Mouse (Mus musculus): ENCODE measurements around the gene Cux1. TPM values are rescaled to one million over a fixed set of nuclear protein-coding genes. Genes with fewer than 3 reads are reported as not detected.

Cux1 gene
- polyA plus RNA-seq, 1 experiment, result 149 TPM

DNA sequence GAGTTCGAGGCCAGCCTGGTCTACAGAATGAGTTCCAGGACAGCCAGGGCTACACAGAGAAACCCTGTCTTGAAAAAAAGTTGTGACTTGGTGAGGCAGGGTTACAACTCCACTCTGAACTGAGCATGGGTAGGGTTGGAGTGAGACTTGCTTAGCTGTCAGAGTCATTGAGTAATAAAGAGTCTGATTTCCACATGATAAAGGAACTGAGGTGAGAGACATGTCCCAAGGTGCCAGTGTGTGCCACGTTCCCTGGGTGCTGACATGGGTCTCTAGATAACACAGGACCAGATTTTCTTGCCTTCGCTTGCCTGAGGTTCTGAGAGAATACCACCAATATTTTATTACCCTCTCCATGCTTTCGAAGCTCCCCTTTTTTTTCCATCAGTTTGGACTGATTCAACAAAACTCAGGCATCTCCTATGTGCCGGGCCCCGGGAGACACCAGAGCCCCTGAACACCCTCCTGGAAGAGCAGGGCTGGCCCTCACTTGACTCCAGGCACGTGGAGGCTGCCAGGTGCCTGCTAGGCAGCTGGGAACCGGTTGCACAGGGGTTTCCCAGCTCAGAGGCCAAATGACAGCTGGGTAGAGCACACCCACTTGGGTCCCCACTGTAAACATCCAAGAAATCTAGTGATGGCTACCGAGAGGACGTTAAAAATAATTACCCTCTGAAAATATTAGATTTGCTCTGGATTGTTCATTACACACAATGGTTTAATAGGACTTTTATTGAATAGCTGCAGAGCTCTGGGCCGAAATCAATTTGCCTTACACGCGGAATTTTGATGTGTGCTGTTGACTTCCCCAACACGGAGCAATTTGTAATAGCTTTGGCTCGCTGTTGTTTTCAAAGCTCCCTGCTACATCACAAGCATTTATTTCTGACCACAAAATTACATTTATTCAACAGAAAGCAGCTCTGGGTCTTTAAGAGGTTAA, 164.4 kb downstream of the Cux1 start:
- peaks cover 19% of the 10 kb centered on the region for H3K4me1 ChIP-seq (ENCODE audit: control insufficient read depth, insufficient read depth, low read length)
- no peak overlapping the region for H3K27ac ChIP-seq (ENCODE audit: insufficient read depth, low read depth, low read length)
- no peak for TF ChIP-seq POLR2A (IDR thresholded peaks at IDR 0.05; ENCODE audit: borderline replicate concordance, low read depth, low read length)
- TF ChIP-seq CTCF (IDR thresholded peaks at IDR 0.05; ENCODE audit: low read depth, low read length), result no peak
- H3K4me3 ChIP-seq (ENCODE audit: insufficient read depth, low read length), result no peak overlapping the region

DNA sequence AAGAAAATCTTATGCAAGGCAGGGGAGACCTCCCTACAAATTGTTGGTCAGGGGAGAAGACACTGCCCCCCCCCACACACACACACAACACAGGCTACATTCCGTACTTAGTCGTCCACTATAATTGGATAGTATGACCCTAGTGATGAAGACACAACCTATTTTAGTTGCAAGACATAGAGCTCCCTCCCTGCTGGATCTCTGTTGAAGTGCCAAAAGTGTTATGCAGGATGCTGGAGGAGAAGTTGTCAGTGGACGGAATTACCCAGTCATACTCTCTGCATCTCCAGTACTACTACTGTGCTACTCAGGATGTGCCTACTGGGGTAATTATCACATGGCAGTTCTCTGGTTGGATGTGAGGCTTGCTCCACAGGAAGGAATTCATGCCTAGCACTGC, 168.6 kb downstream of the Cux1 start:
- no peak overlapping the region for H3K27ac ChIP-seq (ENCODE audit: insufficient read depth, low read depth, low read length)
- H3K4me1 ChIP-seq (ENCODE audit: control insufficient read depth, insufficient read depth, low read length), result peaks cover 52% of the 10 kb centered on the region
- TF ChIP-seq POLR2A (IDR thresholded peaks at IDR 0.05; ENCODE audit: borderline replicate concordance, low read depth, low read length) (no peak), CTCF (IDR thresholded peaks at IDR 0.05; ENCODE audit: low read depth, low read length) (no peak)
- no peak overlapping the region for H3K4me3 ChIP-seq (ENCODE audit: insufficient read depth, low read length)

DNA sequence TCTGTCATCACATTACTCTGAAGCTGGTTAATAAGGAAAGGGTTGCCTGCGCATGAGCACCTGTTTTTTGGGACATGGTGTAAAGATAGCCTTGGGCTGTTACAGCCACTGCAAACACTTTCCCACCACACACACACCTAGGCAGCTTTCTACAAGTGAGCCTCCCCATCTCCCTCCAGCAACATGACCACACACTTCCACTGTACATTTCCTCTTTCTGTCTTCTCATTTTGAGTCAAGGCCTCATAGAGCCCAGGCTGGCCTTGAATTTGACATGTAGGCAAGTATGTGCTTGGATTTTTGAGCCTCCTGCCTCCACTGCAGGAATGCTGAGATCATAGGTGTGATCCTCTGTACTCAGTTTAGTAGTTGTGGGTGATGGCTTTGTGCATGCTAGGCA, 170.6 kb downstream of the Cux1 start:
- no peak for TF ChIP-seq CTCF (IDR thresholded peaks at IDR 0.05; ENCODE audit: low read depth, low read length)
- TF ChIP-seq POLR2A (IDR thresholded peaks at IDR 0.05; ENCODE audit: borderline replicate concordance, low read depth, low read length), result no peak
- H3K4me3 ChIP-seq (ENCODE audit: insufficient read depth, low read length), result no peak overlapping the region
- H3K4me1 ChIP-seq (ENCODE audit: control insufficient read depth, insufficient read depth, low read length), result peaks cover 61% of the 10 kb centered on the region
- H3K27ac ChIP-seq (ENCODE audit: insufficient read depth, low read depth, low read length), result peak overlapping the region; percentile 7; the same call in 1 of the 2 replicates

- Histone ChIP-seq H3K4me1 (ENCODE audit: control insufficient read depth, insufficient read depth, low read length) (peaks cover 61% of the 10 kb centered on the region), H3K4me3 (ENCODE audit: insufficient read depth, low read length) (no peak overlapping the region), H3K27ac (ENCODE audit: insufficient read depth, low read depth, low read length) (no peak overlapping the region)
- no peak for TF ChIP-seq POLR2A (IDR thresholded peaks at IDR 0.05; ENCODE audit: borderline replicate concordance, low read depth, low read length)
- TF ChIP-seq CTCF (IDR thresholded peaks at IDR 0.05; ENCODE audit: low read depth, low read length), result no peak
Measured at GRCm38 (mm10) chr5:136396256-136396655, 171.0 kb downstream of the Cux1 start.

DNA sequence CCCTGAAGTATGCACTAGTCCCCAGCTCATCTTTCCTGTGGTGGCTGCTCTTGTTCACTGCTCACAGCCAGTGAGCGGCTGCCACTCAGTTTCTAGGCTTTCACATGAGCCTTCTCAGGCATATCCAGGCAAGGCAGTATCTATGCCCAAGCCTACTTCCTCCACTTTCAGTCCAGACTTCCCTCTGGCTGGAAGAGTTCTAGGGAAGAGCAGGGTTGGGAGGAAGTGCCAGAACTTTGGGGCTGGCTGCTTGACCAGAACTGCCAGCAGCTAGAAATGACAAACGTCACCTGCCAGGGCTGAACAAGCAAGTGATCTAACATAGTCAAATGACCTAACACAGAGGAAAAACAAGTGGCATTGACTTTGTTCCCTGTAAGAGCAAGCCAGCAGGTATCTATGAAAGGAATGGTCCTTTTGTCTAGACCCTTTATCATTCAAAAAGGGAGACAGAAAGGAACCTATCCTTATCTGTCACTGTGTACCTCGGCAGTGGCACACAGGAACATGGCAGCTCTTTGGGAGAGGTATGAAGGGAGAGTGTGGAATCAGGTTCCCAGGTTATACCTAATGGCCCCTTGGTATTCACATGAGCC, 171.6 kb downstream of the Cux1 start:
- H3K4me1 ChIP-seq (ENCODE audit: control insufficient read depth, insufficient read depth, low read length), result peaks cover 63% of the 10 kb centered on the region
- TF ChIP-seq POLR2A (IDR thresholded peaks at IDR 0.05; ENCODE audit: borderline replicate concordance, low read depth, low read length) (no peak), CTCF (IDR thresholded peaks at IDR 0.05; ENCODE audit: low read depth, low read length) (no peak)
- no peak overlapping the region for H3K4me3 ChIP-seq (ENCODE audit: insufficient read depth, low read length)
- no peak overlapping the region; the same call in 1 of the 2 replicates for H3K27ac ChIP-seq (ENCODE audit: insufficient read depth, low read depth, low read length)

GRCm38 (mm10) chr5:136394517-136395212, 172.6 kb downstream of the Cux1 start:
- no peak for TF ChIP-seq CTCF (IDR thresholded peaks at IDR 0.05; ENCODE audit: low read depth, low read length)
- no peak for TF ChIP-seq POLR2A (IDR thresholded peaks at IDR 0.05; ENCODE audit: borderline replicate concordance, low read depth, low read length)
- peak overlapping the region; percentile 34 for H3K27ac ChIP-seq (ENCODE audit: insufficient read depth, low read depth, low read length)
- H3K4me3 ChIP-seq (ENCODE audit: insufficient read depth, low read length), result no peak overlapping the region
- peaks cover 65% of the 10 kb centered on the region for H3K4me1 ChIP-seq (ENCODE audit: control insufficient read depth, insufficient read depth, low read length)

DNA sequence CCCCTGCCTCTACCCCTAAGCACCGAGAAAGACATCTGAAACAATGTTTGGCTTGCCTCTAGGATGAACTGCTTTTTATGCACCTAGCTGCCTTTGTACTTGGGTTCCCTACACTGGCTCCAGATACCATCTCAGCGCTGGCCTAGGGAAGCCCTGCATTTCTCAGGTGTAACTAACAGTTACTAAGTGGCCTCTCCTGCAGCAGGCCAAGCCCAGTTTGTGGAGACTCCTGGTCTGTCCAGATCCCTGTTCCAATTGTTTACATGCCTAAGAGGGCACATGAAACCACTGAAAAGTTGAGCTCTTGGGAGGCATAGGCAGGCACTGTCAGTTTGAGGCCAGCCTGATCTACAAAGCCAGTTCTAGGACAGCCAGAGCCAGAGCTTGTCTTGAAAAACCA, 173.7 kb downstream of the Cux1 start:
- Histone ChIP-seq H3K4me3 (ENCODE audit: insufficient read depth, low read length) (no peak overlapping the region), H3K4me1 (ENCODE audit: control insufficient read depth, insufficient read depth, low read length) (peaks cover 58% of the 10 kb centered on the region), H3K27ac (ENCODE audit: insufficient read depth, low read depth, low read length) (no peak overlapping the region)
- TF ChIP-seq CTCF (IDR thresholded peaks at IDR 0.05; ENCODE audit: low read depth, low read length), result no peak
- TF ChIP-seq POLR2A (IDR thresholded peaks at IDR 0.05; ENCODE audit: borderline replicate concordance, low read depth, low read length), result no peak

GRCm38 (mm10) chr5:136386757-136387156, 180.5 kb downstream of the Cux1 start:
- no peak overlapping the region for H3K4me3 ChIP-seq (ENCODE audit: insufficient read depth, low read length)
- TF ChIP-seq POLR2A (IDR thresholded peaks at IDR 0.05; ENCODE audit: borderline replicate concordance, low read depth, low read length) (no peak), CTCF (IDR thresholded peaks at IDR 0.05; ENCODE audit: low read depth, low read length) (no peak)
- H3K4me1 ChIP-seq (ENCODE audit: control insufficient read depth, insufficient read depth, low read length), result peaks cover 28% of the 10 kb centered on the region
- H3K27ac ChIP-seq (ENCODE audit: insufficient read depth, low read depth, low read length), result no peak overlapping the region

DNA sequence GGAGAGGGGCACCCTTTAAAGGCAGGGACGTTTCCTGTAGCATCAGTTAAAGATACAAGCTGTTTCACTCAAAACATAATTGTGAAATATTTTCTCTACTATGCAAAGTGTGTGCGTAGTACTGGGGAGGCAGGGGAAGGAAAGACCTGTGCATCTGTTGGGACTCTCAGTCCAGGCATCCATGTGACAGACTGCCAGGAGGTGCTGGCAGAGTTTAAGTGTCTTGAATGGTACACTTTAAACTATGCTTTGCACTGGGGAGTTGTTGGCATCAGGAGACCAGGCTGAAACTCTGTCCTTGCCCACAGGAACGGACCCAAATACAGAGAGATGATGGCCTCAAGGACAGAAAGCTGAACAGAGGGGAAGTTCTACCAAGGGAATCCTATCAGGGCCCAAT, 182.1 kb downstream of the Cux1 start:
- no peak overlapping the region for H3K27ac ChIP-seq (ENCODE audit: insufficient read depth, low read depth, low read length)
- TF ChIP-seq POLR2A (IDR thresholded peaks at IDR 0.05; ENCODE audit: borderline replicate concordance, low read depth, low read length) (no peak), CTCF (IDR thresholded peaks at IDR 0.05; ENCODE audit: low read depth, low read length) (no peak)
- H3K4me1 ChIP-seq (ENCODE audit: control insufficient read depth, insufficient read depth, low read length), result peaks cover 26% of the 10 kb centered on the region
- H3K4me3 ChIP-seq (ENCODE audit: insufficient read depth, low read length), result no peak overlapping the region
